10 mouse cellular contexts compared by ENCODE assay signal in genomic region chrX:144687742-144688141, GRCm38 (mm10). TPM values are rescaled to one million over a fixed set of nuclear protein-coding genes. Genes with fewer than 3 reads are reported as not detected.
A peak's percentile ranks its signal among the peaks of the same experiment; 100 is the strongest.
DNase-seq lines count a peak whose midpoint lies in the region; ATAC-seq and TF ChIP-seq lines count a peak whose summit lies in the region.
"Had no signal": no experiment of that assay in that cellular context is flagged by ENCODE, and none has a peak within 500 bp of the region (broad histone marks: within the 10 kb centered on the region; RNA-seq: fewer than 3 reads in every experiment).

No protein-coding gene starts in this region.

- peak overlapping the region; percentile 59 for H3K4me3 ChIP-seq in heart, embryonic 13.5 days
- H3K4me3 ChIP-seq in forebrain, embryonic 12.5 days (replicated peaks), result peak overlapping the region; percentile 44
- peak overlapping the region; percentile 12; the same call in 1 of the 2 replicates for H3K4me3 ChIP-seq in liver, embryonic 13.5 days (replicated peaks)
- H3K4me3 ChIP-seq: erythroblast, embryonic 14.5 days had no signal

- no peak for DNase-seq in heart, postnatal 36 days
- peak; percentile 2 for DNase-seq in brain, embryonic 14.5 days (ENCODE audit: low read depth)
- no peak for DNase-seq in liver, embryonic 13.5 days
- DNase-seq in gastrocnemius, adult 8-10 months (ENCODE audit: low spot score in 2 of 2), result no peak
- DNase-seq in spleen, postnatal 10 days (ENCODE audit: low spot score in 2 of 2), result no peak
- no peak for DNase-seq in frontal cortex, adult 2 months (ENCODE audit: extremely low spot score in 1 of 2, low spot score in 1 of 2)

- H3K27me3 ChIP-seq in heart, embryonic 13.5 days (replicated peaks), result peaks cover 30% of the 10 kb centered on the region
- peaks cover 49% of the 10 kb centered on the region for H3K27me3 ChIP-seq in forebrain, embryonic 12.5 days
- peaks cover 37% of the 10 kb centered on the region for H3K27me3 ChIP-seq in liver, embryonic 13.5 days

- no peaks in the 10 kb centered on the region for H3K36me3 ChIP-seq in heart, embryonic 13.5 days
- no peaks in the 10 kb centered on the region for H3K36me3 ChIP-seq in forebrain, embryonic 12.5 days (replicated peaks)
- H3K36me3 ChIP-seq in liver, embryonic 13.5 days, result no peaks in the 10 kb centered on the region

- no peak for TF ChIP-seq CTCF in brain, embryonic 14.5 days (IDR thresholded peaks at IDR 0.05; ENCODE audit: borderline replicate concordance, extremely low read depth, insufficient read depth, insufficient read length)

- WGBS in heart, embryonic 13.5 days, result 28% methylated on average over 20 of the region's 20 CpGs
- 28% methylated on average over 20 of the region's 20 CpGs for WGBS in forebrain, embryonic 12.5 days
- 23% methylated on average over 20 of the region's 20 CpGs for WGBS in liver, embryonic 13.5 days (ENCODE audit: insufficient replicate concordance)

- ATAC-seq in heart, embryonic 13.5 days (ENCODE audit: extremely low read depth, insufficient number of reproducible peaks, low FRiP score, low TSS enrichment), result no peak
- ATAC-seq in forebrain, embryonic 12.5 days (ENCODE audit: low FRiP score), result no peak
- no peak for ATAC-seq in liver, embryonic 13.5 days (ENCODE audit: low read depth)

- no peaks in the 10 kb centered on the region for H3K4me1 ChIP-seq in heart, embryonic 13.5 days
- no peaks in the 10 kb centered on the region for H3K4me1 ChIP-seq in forebrain, embryonic 12.5 days
- H3K4me1 ChIP-seq in liver, embryonic 13.5 days (replicated peaks), result no peaks in the 10 kb centered on the region

- no peak overlapping the region for H3K27ac ChIP-seq in heart, embryonic 13.5 days (replicated peaks)
- H3K27ac ChIP-seq in forebrain, embryonic 12.5 days, result no peak overlapping the region
- H3K27ac ChIP-seq in liver, embryonic 13.5 days, result no peak overlapping the region

- H3K9me3 ChIP-seq in heart, embryonic 13.5 days, result no peaks in the 10 kb centered on the region
- no peaks in the 10 kb centered on the region for H3K9me3 ChIP-seq in forebrain, embryonic 12.5 days
- H3K9me3 ChIP-seq in liver, embryonic 13.5 days (replicated peaks), result no peaks in the 10 kb centered on the region

- TF ChIP-seq POLR2A in brain, embryonic 14.5 days (IDR thresholded peaks at IDR 0.05; ENCODE audit: borderline replicate concordance, extremely low read depth, insufficient read depth, insufficient read length, poor library complexity, severe bottlenecking), result no peak

- peak overlapping the region; percentile 77 for H3K4me2 ChIP-seq in heart, embryonic 13.5 days
- H3K4me2 ChIP-seq in forebrain, embryonic 12.5 days, result peak overlapping the region; percentile 65
- peak overlapping the region; percentile 40 for H3K4me2 ChIP-seq in liver, embryonic 13.5 days

- H3K9ac ChIP-seq in heart, embryonic 13.5 days, result no peak overlapping the region
- H3K9ac ChIP-seq in forebrain, embryonic 12.5 days, result no peak overlapping the region
- H3K9ac ChIP-seq in liver, embryonic 13.5 days, result no peak overlapping the region

- intact Hi-C loops in heart, postnatal 36 days (cut with DNase I), result no loop called here

RNA-seq across cellular contexts. Expression of gene Trpc5, which starts 0.2 kb away (rescaled TPM):
- polyA plus RNA-seq in heart, embryonic 13.5 days (2015; fragmentation: Nextera tagmentation; extraction: Ambion mirVana), result 0.15 and 0.17 TPM in 2 replicates
- not detected for total RNA-seq in heart, postnatal 36 days (2021)
- polyA plus RNA-seq in brain, embryonic 14.5 days (2012; rRNA removed), result 1.1 and 2.7 TPM in 2 replicates
- polyA plus RNA-seq in forebrain, embryonic 12.5 days (2016; fragmentation: Nextera tagmentation; extraction: Ambion mirVana), result 0.26 and 0.33 TPM in 2 replicates
- polyA plus RNA-seq in liver, embryonic 13.5 days (2015; fragmentation: Nextera tagmentation; extraction: Ambion mirVana), result 0.03 and 0.05 TPM in 2 replicates
- total RNA-seq in gastrocnemius, adult 8-10 months (2022), result under 1 TPM in 2 of 4 experiments, not detected in 2; 0.07 to 0.12 TPM
- 3.0 and 3.3 TPM in 2 replicates for polyA plus RNA-seq in frontal cortex, adult 2 months (2012; rRNA removed)
- total RNA-seq: MEL had no signal
- polyA plus RNA-seq: erythroblast, embryonic 14.5 days had no signal

RNA-seq across cellular contexts. Expression of gene Rtl4, which starts 1.0 kb away (rescaled TPM):
- polyA plus RNA-seq in heart, embryonic 13.5 days (2015; fragmentation: Nextera tagmentation; extraction: Ambion mirVana), result 0.40 and 0.98 TPM in 2 replicates
- not detected for total RNA-seq in heart, postnatal 36 days (2021)
- 0.49 and 0.56 TPM in 2 replicates for polyA plus RNA-seq in brain, embryonic 14.5 days (2012; rRNA removed)
- polyA plus RNA-seq in forebrain, embryonic 12.5 days (2016; fragmentation: Nextera tagmentation; extraction: Ambion mirVana), result 0.15 and 0.17 TPM in 2 replicates
- polyA plus RNA-seq in liver, embryonic 13.5 days (2015; fragmentation: Nextera tagmentation; extraction: Ambion mirVana), result 0.56 and 0.67 TPM in 2 replicates
- total RNA-seq in gastrocnemius, adult 8-10 months (2022), result under 1 TPM in 1 of 4 experiments, not detected in 3; 0.09 TPM
- polyA plus RNA-seq in frontal cortex, adult 2 months (2012; rRNA removed), result 1.5 and 1.8 TPM in 2 replicates
- total RNA-seq: MEL had no signal
- polyA plus RNA-seq: erythroblast, embryonic 14.5 days had no signal
